Mouse (Mus musculus) heart, postnatal 0 days (tissue): ENCODE data around the gene Ltbp1. TPM values are rescaled to one million over a fixed set of nuclear protein-coding genes. Genes with fewer than 3 reads are reported as not detected.

Experiments used
- ATAC-seq: fragments of 200-750 bp; cut with Nextera tagmentation; 2 replicates; pipeline ENCODE4 v1.8.0; 2017; ENCODE audit warnings: low read depth, moderate number of reproducible peaks, moderate library complexity; ENCODE audit not compliant: insufficient read depth
- DNase-seq: peaks from one replicate; pipeline ENCODE4 v3.0.0-alpha.2; 2016; ENCODE audit warnings: low spot score
- H3K27ac ChIP-seq: fragments of 300-500 bp; sonication (generic); 2 replicates; pipeline ENCODE4 v1.5.1; 2014; ENCODE audit warnings: low read depth, mild to moderate bottlenecking
- H3K27me3 ChIP-seq: fragments of 300-500 bp; sonication (generic); 2 replicates; pipeline ENCODE4 v1.6.1; 2014; ENCODE audit warnings: low read length, mixed read lengths; ENCODE audit not compliant: control insufficient read depth, insufficient read depth
- H3K36me3 ChIP-seq: fragments of 300-500 bp; sonication (generic); replicated peaks from 2 replicates; pipeline ENCODE4 v1.6.1; 2014; ENCODE audit warnings: low read length, mixed read lengths; ENCODE audit not compliant: control insufficient read depth, insufficient read depth
- H3K4me1 ChIP-seq: fragments of 300-500 bp; sonication (generic); 2 replicates; pipeline ENCODE4 v1.6.1; 2014; ENCODE audit warnings: antibody characterized with exemption; ENCODE audit not compliant: control insufficient read depth, insufficient read depth
- H3K4me2 ChIP-seq: fragments of 300-500 bp; sonication (generic); 2 replicates; pipeline ENCODE4 v1.6.1; 2014; ENCODE audit warnings: low read depth, mild to moderate bottlenecking, low read length, moderate library complexity
- H3K4me3 ChIP-seq: fragments of 300-500 bp; sonication (generic); 2 replicates; pipeline ENCODE4 v1.5.1; 2014; ENCODE audit warnings: low read depth, low read length
- H3K9ac ChIP-seq: fragments of 300-500 bp; sonication (generic); replicated peaks from 2 replicates; pipeline ENCODE4 v1.6.1; 2014; ENCODE audit warnings: low read depth, low read length, mixed read lengths
- H3K9me3 ChIP-seq: fragments of 300-500 bp; sonication (generic); replicated peaks from 2 replicates; pipeline ENCODE4 v1.6.1; 2016; ENCODE audit warnings: low read length; ENCODE audit not compliant: control insufficient read depth
- CTCF ChIP-seq: IDR thresholded peaks from 2 replicates; pipeline ENCODE4 v1.5.1; 2016; ENCODE audit warnings: antibody characterized with exemption, control low read depth, low read depth
- EP300 ChIP-seq: IDR thresholded peaks from 2 replicates; pipeline ENCODE4 v1.6.1; 2016; ENCODE audit warnings: antibody characterized with exemption, low read depth
- WGBS: fragments of 180-500 bp; shearing (Covaris S2); extraction: QIAGEN DNeasy Blood & Tissue Kit; methylation state at CpG from one replicate; pipeline ENCODE4 v1.1.7; 2014; 5-methylcytosine and 5-hydroxymethylcytosine counted together
- polyA plus RNA-seq: library from polyadenylated mRNA; unstranded; fragments of >200 nt; fragmentation: Nextera tagmentation; extraction: Ambion mirVana; gene quantifications from 2 replicates; pipeline ENCODE4 v1.2.1, GENCODE M21; 2015
- total RNA-seq: library from RNA; depleted of rRNA; stranded (reverse); fragments of >200 nt; gene quantifications from 2 replicates; pipeline ENCODE4 v1.2.3, GENCODE M21; 2014; ENCODE audit warnings: low replicate concordance

Gene Ltbp1
- total and polyA plus RNA-seq, 2 experiments from 2014 or later: 11.8 to 43.0 TPM

DNA sequence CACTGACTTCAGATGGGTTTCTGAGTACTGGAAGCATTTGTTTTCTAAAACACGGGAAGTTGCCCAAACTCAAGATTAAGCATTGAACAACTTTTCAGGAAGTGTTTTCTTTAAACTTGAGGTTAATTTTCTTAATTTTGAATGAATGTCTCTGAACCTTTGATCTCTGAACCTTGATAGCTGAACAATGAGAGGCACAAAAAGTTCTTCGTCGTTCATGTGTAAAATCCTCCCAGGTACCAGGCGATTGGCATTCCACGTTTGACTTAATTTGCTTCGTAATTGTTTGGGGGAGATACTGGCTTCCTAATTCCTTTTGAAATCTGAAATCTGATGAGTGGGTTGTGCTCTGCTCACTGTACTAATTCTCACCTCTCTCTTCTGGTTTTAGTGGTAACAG, 273.2 kb downstream of the Ltbp1 start:
- Histone ChIP-seq H3K36me3 (peaks cover 6% of the 10 kb centered on the region; the same call in 1 of the 2 replicates), H3K4me2 (no peak overlapping the region), H3K4me1 (no peaks in the 10 kb centered on the region), H3K9me3 (no peaks in the 10 kb centered on the region), H3K27ac (no peak overlapping the region), H3K27me3 (no peaks in the 10 kb centered on the region), H3K9ac (no peak overlapping the region), H3K4me3 (no peak overlapping the region)
- TF ChIP-seq EP300 (no peak), CTCF (no peak)
- DNase-seq (no peak), ATAC-seq (no peak)
- WGBS: 80% methylated on average over 6 of the region's 6 CpGs

DNA sequence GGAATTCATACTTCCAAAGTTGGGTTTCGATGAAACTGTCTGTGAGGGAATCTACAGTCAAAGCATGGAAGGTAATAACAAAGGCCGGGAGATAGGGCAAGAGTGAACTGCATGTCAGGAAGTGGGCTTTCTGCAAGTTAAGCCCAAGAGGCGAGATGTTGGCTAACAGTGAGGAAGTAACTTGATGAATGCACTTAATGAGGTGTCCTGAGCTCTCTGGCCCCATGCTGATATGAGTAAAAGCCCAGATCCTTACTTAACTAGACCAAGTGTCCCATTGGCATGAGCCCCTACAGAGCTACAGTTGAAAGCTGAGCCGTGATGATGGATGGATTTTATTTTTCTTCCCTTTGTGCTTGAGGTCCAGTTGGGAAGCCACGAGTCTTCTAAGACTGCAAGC, 276.0 kb downstream of the Ltbp1 start:
- Histone ChIP-seq H3K4me3 (no peak overlapping the region), H3K4me1 (no peaks in the 10 kb centered on the region), H3K9ac (no peak overlapping the region), H3K27me3 (no peaks in the 10 kb centered on the region), H3K36me3 (no peaks in the 10 kb centered on the region), H3K9me3 (no peaks in the 10 kb centered on the region), H3K4me2 (no peak overlapping the region), H3K27ac (no peak overlapping the region)
- ATAC-seq (no peak), DNase-seq (no peak)
- TF ChIP-seq CTCF: no peak
- 66% methylated on average over 5 of the region's 5 CpGs for WGBS

DNA sequence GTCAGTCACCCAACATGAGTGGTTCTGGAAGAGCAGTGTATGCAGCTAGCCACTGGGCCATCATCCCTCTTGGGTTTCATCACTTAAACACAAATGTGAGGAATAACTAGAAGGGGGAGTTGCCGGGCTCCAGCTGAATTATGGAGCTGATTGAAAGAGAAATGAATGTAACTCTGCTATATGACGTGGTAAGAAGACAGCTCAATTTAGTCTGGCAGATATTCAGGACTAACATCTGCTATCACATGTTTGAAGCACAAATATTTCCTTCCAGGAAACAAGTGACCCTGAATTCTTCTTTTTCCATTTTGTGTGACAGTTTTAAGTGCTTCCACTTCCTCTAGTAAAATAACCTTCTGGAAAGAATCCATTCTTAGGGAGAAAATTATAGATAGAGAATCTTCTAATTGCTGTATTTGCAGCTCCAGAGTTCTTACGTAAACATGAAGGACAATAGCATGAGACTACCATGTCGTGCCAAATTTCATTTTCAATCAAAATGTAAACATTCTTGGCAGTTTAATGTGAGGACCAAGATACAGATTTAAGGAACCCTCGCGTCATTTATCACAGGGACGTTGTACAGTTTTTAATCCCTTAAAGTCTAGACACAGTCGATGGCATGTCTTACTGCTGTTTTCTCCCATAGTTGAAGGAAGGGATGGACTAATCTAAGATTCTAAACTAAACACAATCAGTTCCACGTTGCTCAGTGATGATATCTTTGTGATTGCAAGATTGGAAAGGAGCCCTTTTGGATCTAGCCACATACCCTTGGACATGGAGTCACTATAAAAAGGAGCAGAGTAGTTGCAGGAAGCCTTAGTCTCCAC, 279.7 kb downstream of the Ltbp1 start:
- no peaks in the 10 kb centered on the region for H3K27me3 ChIP-seq
- H3K27ac ChIP-seq: no peak overlapping the region
- ATAC-seq (no peak), DNase-seq (no peak)
- H3K9me3 ChIP-seq: no peaks in the 10 kb centered on the region
- H3K36me3 ChIP-seq: no peaks in the 10 kb centered on the region
- TF ChIP-seq EP300 (no peak), CTCF (no peak)
- H3K9ac ChIP-seq: no peak overlapping the region
- H3K4me1 ChIP-seq: no peaks in the 10 kb centered on the region
- no peak overlapping the region for H3K4me3 ChIP-seq
- WGBS: 56% methylated on average over 9 of the region's 9 CpGs
- no peak overlapping the region for H3K4me2 ChIP-seq

DNA sequence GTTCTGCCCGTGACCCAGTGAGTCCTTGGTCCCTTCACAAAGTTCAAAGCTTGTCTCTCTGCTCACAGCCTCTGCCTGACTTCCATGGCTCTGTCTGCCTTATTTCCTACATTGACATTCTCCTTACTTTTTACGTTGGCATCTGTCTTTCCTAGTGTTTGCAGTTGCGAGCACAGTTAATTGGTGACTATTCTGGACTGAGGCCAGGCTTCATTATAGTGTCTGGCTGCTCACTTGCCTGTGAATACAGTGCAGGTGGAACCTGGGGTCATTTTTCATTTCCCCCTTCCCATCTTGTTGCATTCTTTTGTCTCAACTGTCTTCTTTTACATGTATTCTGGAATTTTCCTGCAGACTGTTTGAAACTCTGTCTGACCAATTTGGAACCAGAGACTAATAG, 287.6 kb downstream of the Ltbp1 start:
- WGBS: 77% methylated on average over 3 of the region's 3 CpGs
- no peak overlapping the region for H3K4me2 ChIP-seq
- DNase-seq: no peak
- no peak overlapping the region for H3K27ac ChIP-seq
- H3K36me3 ChIP-seq: peaks cover 13% of the 10 kb centered on the region
- no peak overlapping the region for H3K9ac ChIP-seq
- no peaks in the 10 kb centered on the region for H3K27me3 ChIP-seq
- H3K4me3 ChIP-seq: no peak overlapping the region
- TF ChIP-seq EP300 (no peak), CTCF (no peak)
- H3K9me3 ChIP-seq: no peaks in the 10 kb centered on the region
- no peak for ATAC-seq
- no peaks in the 10 kb centered on the region for H3K4me1 ChIP-seq

DNA sequence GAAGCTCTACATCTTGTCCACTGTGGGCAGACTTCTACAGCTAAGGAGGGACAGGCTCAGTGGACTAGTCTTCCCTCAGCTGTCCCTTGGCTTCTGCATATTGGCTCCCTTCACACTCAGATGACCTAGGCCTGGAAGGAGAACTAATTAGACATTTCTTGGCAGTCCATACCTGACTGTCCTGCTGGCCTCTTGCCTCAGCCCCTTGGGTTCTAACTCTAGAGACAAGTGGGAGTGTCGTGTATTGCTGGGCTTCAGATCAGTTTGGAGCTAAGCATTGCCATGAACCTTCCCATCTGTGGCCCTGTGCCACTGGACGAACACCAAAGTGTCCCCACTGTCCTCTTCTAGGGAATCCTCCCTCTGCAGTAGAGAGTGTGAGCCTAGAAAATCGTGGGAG, 288.4 kb downstream of the Ltbp1 start:
- Histone ChIP-seq H3K27ac (no peak overlapping the region), H3K4me3 (no peak overlapping the region), H3K27me3 (no peaks in the 10 kb centered on the region), H3K4me2 (no peak overlapping the region), H3K36me3 (peaks cover 17% of the 10 kb centered on the region), H3K4me1 (no peaks in the 10 kb centered on the region), H3K9ac (no peak overlapping the region), H3K9me3 (no peaks in the 10 kb centered on the region)
- DNase-seq: no peak
- ATAC-seq: no peak
- 68% methylated on average over 3 of the region's 3 CpGs for WGBS
- TF ChIP-seq CTCF (no peak), EP300 (no peak)

DNA sequence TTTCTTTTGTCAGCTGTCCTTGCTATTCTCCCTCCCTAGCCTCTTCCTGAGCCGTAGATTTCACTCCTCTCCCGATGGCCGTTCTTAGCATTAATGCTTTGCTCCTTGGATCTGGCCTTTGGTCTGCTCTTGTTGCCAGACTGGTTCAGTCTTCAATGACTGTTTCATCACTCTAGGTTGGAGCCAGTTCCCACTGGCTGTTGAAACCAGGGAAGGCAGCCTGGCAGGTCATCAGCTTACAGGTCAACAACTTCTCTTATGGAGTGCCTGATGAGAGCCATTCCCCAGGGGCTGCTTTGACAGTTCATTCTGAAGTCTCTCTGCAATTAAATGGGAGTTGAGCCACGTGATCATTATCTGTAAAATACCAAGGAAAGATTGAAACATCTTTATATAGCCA, 295.5 kb downstream of the Ltbp1 start:
- TF ChIP-seq CTCF (no peak), EP300 (no peak)
- H3K27ac ChIP-seq: no peak overlapping the region
- no peaks in the 10 kb centered on the region for H3K27me3 ChIP-seq
- ATAC-seq (no peak), DNase-seq (no peak)
- no peaks in the 10 kb centered on the region for H3K4me1 ChIP-seq
- no peak overlapping the region for H3K4me2 ChIP-seq
- H3K9me3 ChIP-seq: no peaks in the 10 kb centered on the region
- H3K4me3 ChIP-seq: no peak overlapping the region
- WGBS: 39% methylated on average over 4 of the region's 4 CpGs
- H3K36me3 ChIP-seq: peaks cover 27% of the 10 kb centered on the region
- H3K9ac ChIP-seq: no peak overlapping the region
